Mouse (Mus musculus) lung, postnatal 0 days (tissue): ENCODE results near the gene Myl9. TPM values are rescaled to one million over a fixed set of nuclear protein-coding genes. Genes with fewer than 3 reads are reported as not detected.

Source experiments
- ATAC-seq: fragments of 200-750 bp; cut with Nextera tagmentation; 2 replicates; pipeline ENCODE4 v1.8.0; 2017; ENCODE audit warnings: moderate library complexity
- DNase-seq: peaks from one replicate; pipeline ENCODE4 v3.0.0-alpha.2; 2016; ENCODE audit warnings: low spot score
- H3K27ac ChIP-seq: fragments of 300-500 bp; sonication (generic); 2 replicates; pipeline ENCODE4 v1.5.1; 2014; ENCODE audit warnings: antibody characterized with exemption, mild to moderate bottlenecking, low read length, mixed read lengths
- H3K27me3 ChIP-seq: fragments of 300-500 bp; sonication (generic); replicated peaks from 2 replicates; pipeline ENCODE4 v1.6.1; 2014; ENCODE audit warnings: low read length, mixed read lengths; ENCODE audit not compliant: insufficient read depth
- H3K36me3 ChIP-seq: fragments of 300-500 bp; sonication (generic); 2 replicates; pipeline ENCODE4 v1.6.1; 2014; ENCODE audit warnings: low read length, mixed read lengths; ENCODE audit not compliant: insufficient read depth
- H3K4me1 ChIP-seq: fragments of 300-500 bp; sonication (generic); 2 replicates; pipeline ENCODE4 v1.6.1; 2014; ENCODE audit warnings: antibody characterized with exemption, low read depth, low read length, mixed read lengths; ENCODE audit not compliant: insufficient read depth
- H3K4me2 ChIP-seq: fragments of 300-500 bp; sonication (generic); replicated peaks from 2 replicates; pipeline ENCODE4 v1.6.1; 2014; ENCODE audit warnings: low read depth, mild to moderate bottlenecking, low read length, moderate library complexity, mixed read lengths
- H3K4me3 ChIP-seq: fragments of 300-500 bp; sonication (generic); 2 replicates; pipeline ENCODE4 v1.5.1; 2014; ENCODE audit warnings: low read depth, low read length
- H3K9ac ChIP-seq: fragments of 300-500 bp; sonication (generic); replicated peaks from 2 replicates; pipeline ENCODE4 v1.6.1; 2014; ENCODE audit warnings: low read depth, mild to moderate bottlenecking
- H3K9me3 ChIP-seq: fragments of 300-500 bp; sonication (generic); 2 replicates; pipeline ENCODE4 v1.6.1; 2016; ENCODE audit warnings: low read length, mixed read lengths
- CTCF ChIP-seq: IDR thresholded peaks from 2 replicates; pipeline ENCODE4 v1.5.1; 2016; ENCODE audit warnings: antibody characterized with exemption, mild to moderate bottlenecking
- EP300 ChIP-seq: IDR thresholded peaks from 2 replicates; pipeline ENCODE4 v1.6.1; 2016; ENCODE audit warnings: antibody characterized with exemption, mild to moderate bottlenecking, control low read depth
- WGBS: fragments of 180-500 bp; shearing (Covaris S2); extraction: QIAGEN DNeasy Blood & Tissue Kit; methylation state at CpG from one replicate; pipeline ENCODE4 v1.1.7; 2014; 5-methylcytosine and 5-hydroxymethylcytosine counted together
- polyA plus RNA-seq: library from polyadenylated mRNA; unstranded; fragments of >200 nt; fragmentation: Nextera tagmentation; extraction: Ambion mirVana; gene quantifications from 2 replicates; pipeline ENCODE4 v1.2.1, GENCODE M21; 2015

Gene Myl9
- polyA plus RNA-seq, 1 experiment from 2014 or later: 222 TPM

DNA sequence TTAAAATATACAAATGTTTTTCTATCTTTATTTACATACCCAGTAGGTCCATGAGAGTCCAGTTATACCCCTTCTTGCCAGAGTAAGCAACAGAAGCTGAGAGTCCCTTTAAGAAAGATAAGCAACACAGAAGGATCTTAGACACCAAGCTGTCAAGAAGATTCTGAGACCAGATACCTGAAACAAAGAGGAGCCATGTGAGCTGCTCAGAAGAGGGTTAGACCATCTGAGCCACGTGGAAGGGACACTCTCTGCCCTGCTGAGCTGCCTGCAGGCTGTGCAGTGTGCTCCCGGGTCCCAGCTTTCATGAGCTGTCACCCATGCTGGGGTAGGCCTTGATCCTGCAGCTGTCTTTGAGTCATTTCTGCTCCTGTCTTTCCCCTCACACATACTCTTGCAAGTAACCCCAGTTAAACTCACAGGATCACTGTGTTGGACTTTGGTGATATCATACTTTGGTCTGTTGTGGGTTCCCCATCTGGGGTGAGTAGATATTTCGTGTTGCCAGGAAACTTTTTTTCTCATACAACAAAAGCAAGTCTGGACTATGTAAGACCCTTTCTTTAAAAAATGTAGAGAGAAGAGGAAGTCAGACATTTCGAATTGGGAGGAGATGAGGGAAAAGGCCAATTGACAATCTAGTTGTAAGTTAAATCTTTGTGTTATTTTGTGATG lies 28.6 kb downstream of the Myl9 start:
- no peak overlapping the region for H3K4me2 ChIP-seq
- no peaks in the 10 kb centered on the region for H3K27me3 ChIP-seq
- no peaks in the 10 kb centered on the region for H3K36me3 ChIP-seq
- H3K9ac ChIP-seq: no peak overlapping the region
- DNase-seq (no peak), ATAC-seq (no peak)
- TF ChIP-seq CTCF: no peak
- no peak for TF ChIP-seq EP300
- no peak overlapping the region for H3K27ac ChIP-seq
- no peak overlapping the region for H3K4me3 ChIP-seq
- 56% methylated on average over 4 of the region's 4 CpGs for WGBS
- H3K4me1 ChIP-seq: no peaks in the 10 kb centered on the region
- H3K9me3 ChIP-seq: no peaks in the 10 kb centered on the region

DNA sequence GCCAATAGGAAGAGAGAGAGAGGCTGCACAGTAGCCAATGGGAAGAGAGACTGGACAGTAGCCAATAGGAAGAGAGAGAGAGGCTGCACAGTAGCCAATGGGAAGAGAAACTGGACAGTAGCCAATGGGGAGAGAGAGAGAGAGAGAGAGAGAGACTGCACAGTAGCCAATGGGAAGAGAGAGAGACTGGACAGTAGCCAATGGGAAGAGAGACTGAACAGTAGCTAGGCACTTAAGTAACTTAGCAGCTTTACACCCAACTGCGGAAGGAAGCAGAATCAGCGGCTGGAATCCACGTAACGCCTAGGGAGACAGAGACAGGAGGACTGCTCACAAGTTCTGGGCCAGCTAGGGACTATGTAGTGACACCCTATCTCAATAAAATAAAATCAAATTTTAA lies 29.4 kb downstream of the Myl9 start:
- no peak overlapping the region for H3K4me2 ChIP-seq
- no peaks in the 10 kb centered on the region for H3K4me1 ChIP-seq
- ATAC-seq (no peak), DNase-seq (no peak)
- TF ChIP-seq CTCF: no peak
- no peak for TF ChIP-seq EP300
- H3K9me3 ChIP-seq: no peaks in the 10 kb centered on the region
- H3K27me3 ChIP-seq: no peaks in the 10 kb centered on the region
- 93% methylated on average over 4 of the region's 4 CpGs for WGBS
- H3K36me3 ChIP-seq: no peaks in the 10 kb centered on the region
- no peak overlapping the region for H3K27ac ChIP-seq
- no peak overlapping the region for H3K4me3 ChIP-seq
- H3K9ac ChIP-seq: no peak overlapping the region

DNA sequence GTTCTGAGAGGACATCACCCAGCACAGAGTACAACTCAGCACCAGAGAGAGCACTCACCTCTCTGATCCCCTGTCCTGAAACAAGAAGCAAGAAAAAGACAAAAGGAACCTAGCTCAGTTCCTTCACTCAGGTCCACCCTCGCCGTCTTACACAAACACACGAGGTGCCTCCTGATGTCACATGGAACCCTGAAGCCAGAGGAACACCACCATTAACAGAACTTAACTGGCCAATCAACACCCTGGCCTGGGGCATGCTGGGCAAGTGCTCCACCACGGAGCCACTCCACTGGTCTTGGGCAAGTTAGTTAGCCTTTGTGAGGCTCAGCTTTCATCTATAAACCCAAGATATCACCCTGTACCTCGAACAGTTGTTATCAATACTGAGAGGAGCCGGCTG lies 31.7 kb downstream of the Myl9 start:
- no peak overlapping the region for H3K27ac ChIP-seq
- 62% methylated on average over 6 of the region's 6 CpGs for WGBS
- ATAC-seq (no peak), DNase-seq (no peak)
- H3K9me3 ChIP-seq: no peaks in the 10 kb centered on the region
- H3K27me3 ChIP-seq: no peaks in the 10 kb centered on the region
- no peak overlapping the region for H3K4me3 ChIP-seq
- TF ChIP-seq CTCF (no peak), EP300 (no peak)
- no peak overlapping the region for H3K4me2 ChIP-seq
- H3K4me1 ChIP-seq: no peaks in the 10 kb centered on the region
- H3K9ac ChIP-seq: no peak overlapping the region
- no peaks in the 10 kb centered on the region for H3K36me3 ChIP-seq

DNA sequence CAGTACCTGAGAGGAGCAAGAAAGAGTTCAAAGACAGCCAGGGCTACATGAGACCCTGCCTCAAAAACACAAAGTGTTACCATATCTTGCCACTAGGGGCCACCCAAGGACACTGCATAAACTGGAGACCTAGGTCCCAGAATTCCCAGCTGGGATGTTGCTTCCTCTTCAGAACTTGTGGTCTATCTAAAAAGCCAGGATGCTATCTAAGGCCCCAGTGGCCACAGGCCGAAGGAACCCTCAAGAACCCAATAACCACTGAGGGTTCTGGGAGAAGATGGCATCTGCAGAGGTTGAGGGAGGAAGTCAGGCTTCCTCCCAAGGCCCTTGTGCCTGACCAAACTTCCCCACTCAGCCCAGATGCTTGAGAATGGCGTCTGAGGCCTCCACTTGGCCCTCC lies 34.4 kb downstream of the Myl9 start:
- Histone ChIP-seq H3K27me3 (no peaks in the 10 kb centered on the region), H3K4me3 (no peak overlapping the region), H3K9me3 (no peaks in the 10 kb centered on the region), H3K4me1 (peaks cover 4% of the 10 kb centered on the region; the same call in 1 of the 2 replicates), H3K4me2 (no peak overlapping the region), H3K36me3 (no peaks in the 10 kb centered on the region), H3K9ac (no peak overlapping the region), H3K27ac (no peak overlapping the region)
- ATAC-seq (peak; percentile 55; the same call in 1 of the 2 replicates), DNase-seq (peak; percentile 77)
- peak; percentile 96 for TF ChIP-seq CTCF
- TF ChIP-seq EP300: no peak
- WGBS: 41% methylated on average over 2 of the region's 2 CpGs

DNA sequence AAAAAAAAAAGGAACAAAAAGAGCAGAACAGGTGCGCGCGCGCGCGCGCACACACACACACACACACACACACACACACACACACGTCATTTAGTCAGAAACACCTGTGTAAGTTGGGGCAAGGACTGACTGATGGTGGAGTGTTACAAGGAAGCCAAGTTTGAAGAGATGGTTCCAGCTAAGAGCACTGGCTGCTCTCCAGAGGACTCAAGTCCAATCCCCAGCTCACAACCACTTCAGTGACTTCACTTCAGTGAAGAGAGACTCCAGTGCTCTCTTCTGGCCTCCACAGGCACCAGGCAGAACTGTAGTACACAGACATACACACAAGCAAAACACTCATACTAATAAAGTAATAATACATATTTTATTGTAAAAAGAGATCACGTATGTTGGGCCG lies 35.5 kb downstream of the Myl9 start:
- H3K36me3 ChIP-seq: no peaks in the 10 kb centered on the region
- no peak overlapping the region for H3K4me3 ChIP-seq
- no peak overlapping the region for H3K9ac ChIP-seq
- TF ChIP-seq EP300: no peak
- peak; percentile 48 for TF ChIP-seq CTCF
- peaks cover 9% of the 10 kb centered on the region; the same call in 1 of the 2 replicates for H3K4me1 ChIP-seq
- WGBS: 94% methylated on average over 10 of the region's 10 CpGs
- no peak overlapping the region for H3K27ac ChIP-seq
- peak; percentile 66 for ATAC-seq
- no peaks in the 10 kb centered on the region for H3K9me3 ChIP-seq
- DNase-seq: peak; percentile 79
- H3K27me3 ChIP-seq: no peaks in the 10 kb centered on the region
- no peak overlapping the region for H3K4me2 ChIP-seq

DNA sequence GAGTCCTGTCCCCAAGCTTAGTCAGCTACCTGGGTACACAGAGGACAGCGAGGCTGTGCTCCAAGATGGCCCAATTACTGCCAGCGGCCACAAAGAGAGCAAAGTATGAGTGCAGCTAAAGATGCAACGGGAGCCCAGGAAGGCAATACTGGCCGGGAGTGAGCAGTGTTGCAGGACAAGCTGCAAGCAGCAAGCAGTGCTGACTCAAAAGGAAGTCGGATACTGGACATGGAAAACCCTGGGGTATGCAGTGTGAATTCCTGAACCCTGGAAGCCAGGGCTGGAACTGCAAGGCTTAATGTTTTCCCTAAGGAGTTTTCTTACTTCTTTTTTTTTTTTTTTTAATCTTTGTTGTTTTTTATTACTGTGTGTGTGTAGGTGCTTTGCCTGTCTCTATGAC lies 36.3 kb downstream of the Myl9 start:
- DNase-seq: no peak
- peaks cover 9% of the 10 kb centered on the region; the same call in 1 of the 2 replicates for H3K4me1 ChIP-seq
- no peak overlapping the region for H3K27ac ChIP-seq
- no peaks in the 10 kb centered on the region for H3K9me3 ChIP-seq
- no peak overlapping the region for H3K9ac ChIP-seq
- no peak for ATAC-seq
- no peaks in the 10 kb centered on the region for H3K36me3 ChIP-seq
- 64% methylated on average over 5 of the region's 5 CpGs for WGBS
- no peak overlapping the region for H3K4me3 ChIP-seq
- H3K27me3 ChIP-seq: no peaks in the 10 kb centered on the region
- TF ChIP-seq EP300: no peak
- no peak for TF ChIP-seq CTCF
- H3K4me2 ChIP-seq: no peak overlapping the region
